Mouse (Mus musculus) frontal cortex, adult 2 months (tissue): ENCODE results near the gene Slc16a11. TPM values are rescaled to one million over a fixed set of nuclear protein-coding genes. Genes with fewer than 3 reads are reported as not detected.
"Not testable (repeated sequence)": the region's sequence is repeated elsewhere in the genome, so short reads cannot be mapped to it uniquely, and the experiment has no call there.

Experiments used
- DNase-seq, 2 experiments: peaks; one replicate each; pipeline ENCODE4 v3.0.0; 2022; ENCODE audit warnings: low spot score in 1 of 2; ENCODE audit errors: extremely low spot score in 1 of 2
- polyA plus RNA-seq: library from polyadenylated mRNA; depleted of rRNA; stranded (reverse); fragments of >200 nt; gene quantifications from 2 replicates; pipeline ENCODE4 v1.2.3, GENCODE M21; 2012; rRNA removed

Gene Slc16a11
- polyA plus RNA-seq = 45.9 and 48.3 TPM in 2 replicates

DNA sequence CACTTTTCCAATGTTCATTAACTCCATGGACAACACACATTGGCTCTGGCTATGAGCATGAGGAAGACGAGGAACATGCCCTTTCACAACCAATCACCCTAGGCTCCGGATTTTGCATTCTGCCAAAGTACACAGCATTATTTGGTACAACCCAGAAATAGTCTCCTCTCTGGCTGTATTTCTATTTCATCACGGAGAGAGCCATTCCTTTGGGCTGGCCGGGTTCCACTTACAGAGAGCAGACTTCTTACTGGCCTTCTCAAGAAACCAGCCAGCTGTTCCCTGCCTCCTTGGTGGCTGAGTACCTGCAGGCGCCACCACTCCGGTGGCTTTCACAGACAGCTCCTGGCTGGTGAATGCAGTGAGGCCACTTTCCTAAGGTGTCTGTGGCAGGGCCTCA, at the start of gene Slc16a11:
TSS of gene Slc16a11 (plus strand) at position 330 of the 400 bp plus-strand sequence.
- no peak for DNase-seq

- no peak for DNase-seq
Observed at GRCm38 (mm10) chr11:70165972-70166921, 46.3 kb upstream of the Slc16a11 start.

- no peak for DNase-seq
Observed at GRCm38 (mm10) chr11:70168136-70168535, 44.4 kb upstream of the Slc16a11 start.

GRCm38 (mm10) chr11:70169471-70169870, 43.1 kb upstream of the Slc16a11 start:
- DNase-seq = not testable (repeated sequence)

DNA sequence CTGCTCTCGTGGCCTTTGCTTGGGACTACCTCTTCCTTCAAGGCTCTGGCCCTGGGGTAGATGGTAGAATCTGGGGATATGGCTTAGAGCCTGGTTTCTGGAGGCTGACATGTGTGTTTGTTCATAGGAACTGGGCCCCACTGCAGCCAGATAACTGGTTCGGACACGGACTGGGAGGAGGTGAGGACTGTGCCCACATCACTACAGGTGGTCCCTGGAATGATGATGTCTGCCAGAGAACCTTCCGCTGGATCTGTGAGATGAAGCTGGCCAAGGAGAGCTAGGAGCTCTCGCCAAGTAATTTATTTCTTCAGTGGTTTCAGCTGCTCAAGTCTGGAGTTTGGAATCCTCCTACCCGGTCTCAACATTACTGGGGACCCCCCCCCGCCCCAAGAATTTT, 42.3 kb upstream of the Slc16a11 start:
- DNase-seq = no peak

- no peak for DNase-seq
Observed at GRCm38 (mm10) chr11:70171181-70171580, 41.4 kb upstream of the Slc16a11 start.

- peak in 1 of 2 experiments; percentile 17 for DNase-seq
Observed at GRCm38 (mm10) chr11:70171847-70172246, 40.7 kb upstream of the Slc16a11 start.

- no peak for DNase-seq
Observed at GRCm38 (mm10) chr11:70172298-70172697, 40.3 kb upstream of the Slc16a11 start.

GRCm38 (mm10) chr11:70174491-70174890, 38.1 kb upstream of the Slc16a11 start:
- no peak for DNase-seq

- no peak for DNase-seq
Observed at GRCm38 (mm10) chr11:70177647-70178046, 34.9 kb upstream of the Slc16a11 start.

DNA sequence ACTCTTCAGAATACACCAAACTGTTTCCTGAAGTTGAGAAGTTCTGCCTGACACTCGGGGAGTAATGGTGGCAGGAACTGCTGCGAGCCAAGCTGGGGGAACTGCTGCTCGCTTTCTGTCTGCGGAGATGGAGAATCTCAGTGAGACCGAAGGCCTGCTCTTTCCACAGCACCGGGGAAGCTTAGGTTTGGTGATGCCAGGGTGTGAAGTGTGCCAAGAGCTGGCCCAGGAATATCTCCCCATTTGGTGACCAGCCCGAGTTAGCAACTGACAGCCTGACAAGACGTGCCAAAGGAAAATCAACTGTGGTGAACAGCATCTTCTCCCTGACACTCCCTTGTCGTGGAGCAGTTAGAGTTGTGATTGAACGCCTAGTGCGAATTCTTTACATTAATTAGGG, 34.2 kb upstream of the Slc16a11 start:
- DNase-seq = no peak

- DNase-seq = no peak
Observed at GRCm38 (mm10) chr11:70178756-70179155, 33.8 kb upstream of the Slc16a11 start.

DNA sequence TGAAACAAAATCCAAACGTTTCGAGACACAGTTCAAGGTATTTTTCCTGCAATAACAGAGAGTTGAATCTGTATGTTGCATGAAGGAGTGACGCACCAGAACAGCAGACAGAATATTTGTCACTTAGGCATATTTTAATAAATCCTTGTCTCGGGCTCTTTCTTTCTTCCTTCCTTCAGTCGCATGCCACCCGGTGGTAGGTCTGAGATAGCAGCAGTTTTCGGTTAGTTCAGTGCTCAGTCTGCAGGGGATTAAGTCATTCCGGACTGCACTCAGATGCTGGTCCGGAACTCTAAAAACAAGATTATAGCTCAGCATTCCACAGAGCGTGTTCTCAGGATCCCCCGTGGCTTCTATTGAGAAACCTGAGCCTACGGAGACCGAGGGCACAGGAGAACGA, 33.2 kb upstream of the Slc16a11 start:
- DNase-seq = peak in 1 of 2 experiments; percentile 51

DNA sequence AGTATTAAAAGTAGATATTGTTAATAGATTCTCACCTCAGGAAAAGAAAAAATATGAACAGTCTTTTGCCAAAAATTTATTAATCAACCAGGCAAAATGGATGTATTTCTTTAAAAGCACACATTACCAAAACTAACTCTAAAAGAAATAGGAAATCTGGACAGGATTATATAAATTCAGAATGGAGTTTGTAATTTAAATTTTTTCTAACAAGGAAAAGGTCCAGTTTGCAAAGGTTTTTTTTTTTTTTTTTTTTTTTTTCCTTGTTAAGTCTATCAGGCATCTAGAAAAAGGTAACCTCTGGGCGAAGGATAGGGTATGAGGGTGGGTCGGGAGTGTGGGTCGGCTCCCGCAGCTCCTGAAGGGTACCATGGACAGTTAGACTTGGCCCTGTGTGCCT, 32.1 kb upstream of the Slc16a11 start:
- no peak for DNase-seq

DNA sequence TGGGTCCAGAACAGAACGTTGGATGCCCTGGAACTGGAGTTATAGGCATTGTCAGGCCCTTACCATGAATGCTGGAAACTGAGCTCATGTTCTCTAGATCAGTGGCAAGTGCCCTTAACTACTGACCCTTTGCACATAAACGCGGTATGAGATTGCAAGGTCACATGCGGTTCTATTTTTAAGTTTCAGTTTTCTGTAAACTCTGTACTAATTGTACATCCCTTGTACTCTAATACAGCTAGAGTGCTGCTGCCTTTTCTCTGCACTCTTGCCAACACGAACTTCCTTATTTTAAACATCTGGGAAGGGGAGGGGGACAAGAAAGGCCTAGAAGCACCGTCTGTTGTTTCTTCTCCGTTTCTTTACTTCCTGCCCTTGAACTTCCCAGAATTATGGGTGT, 27.4 kb upstream of the Slc16a11 start:
- DNase-seq = no peak

DNA sequence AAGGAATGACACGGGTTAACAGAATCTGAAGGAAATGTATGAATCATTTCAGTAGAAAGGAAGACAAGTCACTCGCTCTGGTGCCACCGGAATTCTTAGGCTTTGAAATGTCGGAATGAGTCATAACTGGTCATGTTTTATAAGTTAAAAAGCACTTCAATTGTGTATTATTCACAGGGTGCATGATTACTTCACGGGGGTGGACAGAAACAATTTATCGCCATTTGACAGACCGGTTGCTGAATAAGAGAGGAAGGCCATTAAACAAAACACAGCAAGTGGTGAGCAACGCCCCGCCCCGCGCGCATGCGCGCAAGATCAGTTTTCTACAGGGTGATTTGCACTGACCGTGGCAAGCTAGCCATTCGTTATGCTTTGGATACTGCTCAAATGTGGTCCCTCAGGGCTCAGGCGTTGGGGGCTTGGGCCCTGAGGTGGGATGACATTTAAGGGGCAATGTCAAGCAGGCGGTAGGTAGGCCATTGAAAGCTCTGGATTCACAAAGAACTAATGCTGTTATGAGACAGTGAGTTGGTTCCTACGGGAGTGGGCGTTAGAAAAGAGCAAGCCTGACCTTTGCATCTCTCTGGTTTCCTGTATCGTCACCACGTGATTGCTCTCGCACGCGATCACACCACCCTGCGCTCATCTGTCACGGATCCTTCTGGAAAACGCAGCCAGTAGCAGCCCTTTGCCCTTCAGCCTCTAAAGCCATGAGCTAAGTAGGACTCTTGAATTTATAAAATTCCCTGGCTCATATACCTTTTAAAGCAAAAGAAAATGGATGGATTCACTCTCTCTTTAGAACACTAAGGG, 23.0 kb upstream of the Slc16a11 start:
- peak in 1 of 2 experiments; percentile 10 for DNase-seq

DNA sequence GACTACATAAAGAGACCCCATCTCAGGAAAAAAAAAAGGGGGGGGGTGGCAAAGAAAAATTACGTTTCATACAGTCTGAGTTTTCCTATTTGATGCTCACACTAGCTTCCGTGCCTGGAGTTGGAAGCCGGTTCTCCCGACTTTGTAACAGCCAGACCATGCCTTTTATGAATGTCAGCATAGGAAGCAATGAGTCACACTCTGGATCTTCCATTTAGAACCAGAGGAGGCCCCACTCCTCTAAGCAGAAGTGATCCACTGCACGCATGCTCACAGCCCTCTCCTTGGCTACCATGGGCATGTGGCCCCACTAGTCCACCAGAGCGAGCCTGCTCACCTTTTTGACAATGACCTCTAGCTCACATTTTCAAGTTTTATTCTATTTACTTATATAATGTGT, 21.4 kb upstream of the Slc16a11 start:
- no peak for DNase-seq

DNA sequence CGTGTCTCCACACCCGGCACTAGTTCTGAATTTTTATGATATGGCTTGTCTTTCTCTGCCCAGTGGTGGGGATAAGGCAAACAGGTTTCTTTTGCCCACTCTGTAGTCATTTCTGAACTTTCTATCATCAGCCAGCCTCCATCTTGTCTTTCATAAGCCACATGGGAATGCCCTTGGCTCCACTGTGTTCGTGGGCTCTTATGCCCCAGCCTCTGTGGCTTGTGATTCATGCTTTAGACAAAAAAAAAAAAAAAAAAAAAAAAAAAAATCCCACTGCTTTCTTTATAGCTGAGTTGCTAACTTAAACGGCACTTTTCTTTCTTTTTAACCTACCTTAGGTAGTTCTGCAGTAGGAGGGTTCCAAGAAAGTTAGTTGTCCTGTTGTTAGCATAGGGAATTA, 20.4 kb upstream of the Slc16a11 start:
- DNase-seq = no peak

GRCm38 (mm10) chr11:70193354-70194285, 18.9 kb upstream of the Slc16a11 start:
- DNase-seq = no peak

- no peak for DNase-seq
Observed at GRCm38 (mm10) chr11:70198332-70198731, 14.2 kb upstream of the Slc16a11 start.
